Mouse (Mus musculus) intestine, postnatal 0 days (tissue): Measurements from ENCODE around the gene Olfr148. TPM values are rescaled to one million over a fixed set of nuclear protein-coding genes. Genes with fewer than 3 reads are reported as not detected.

Source experiments
- ATAC-seq: fragments of 200-750 bp; cut with Nextera tagmentation; 2 replicates; pipeline ENCODE4 v1.8.0; 2017; ENCODE audit warnings: mild to moderate bottlenecking, moderate TSS enrichment, moderate library complexity
- H3K27ac ChIP-seq: fragments of 300-500 bp; sonication (generic); 2 replicates; pipeline ENCODE4 v1.5.1; 2014; ENCODE audit warnings: mild to moderate bottlenecking, low read depth, low read length, moderate library complexity
- H3K27me3 ChIP-seq: fragments of 300-500 bp; sonication (generic); replicated peaks from 2 replicates; pipeline ENCODE4 v1.6.1; 2014; ENCODE audit warnings: low read length, mixed read lengths; ENCODE audit not compliant: control insufficient read depth, insufficient read depth
- H3K36me3 ChIP-seq: fragments of 300-500 bp; sonication (generic); 2 replicates; pipeline ENCODE4 v1.6.1; 2014; ENCODE audit warnings: mild to moderate bottlenecking, moderate library complexity; ENCODE audit not compliant: control insufficient read depth, insufficient read depth
- H3K4me1 ChIP-seq: fragments of 300-500 bp; sonication (generic); replicated peaks from 2 replicates; pipeline ENCODE4 v1.6.1; 2014; ENCODE audit warnings: antibody characterized with exemption, low read length, mixed read lengths; ENCODE audit not compliant: control insufficient read depth, insufficient read depth
- H3K4me2 ChIP-seq: fragments of 300-500 bp; sonication (generic); replicated peaks from 2 replicates; pipeline ENCODE4 v1.6.1; 2014; ENCODE audit warnings: low read depth, mild to moderate bottlenecking, moderate library complexity
- H3K4me3 ChIP-seq: fragments of 300-500 bp; sonication (generic); 2 replicates; pipeline ENCODE4 v1.5.1; 2014; ENCODE audit warnings: low read depth, low read length
- H3K9ac ChIP-seq: fragments of 300-500 bp; sonication (generic); 2 replicates; pipeline ENCODE4 v1.6.1; 2014; ENCODE audit warnings: mild to moderate bottlenecking, low read depth, low read length
- H3K9me3 ChIP-seq: fragments of 300-500 bp; sonication (generic); 2 replicates; pipeline ENCODE4 v1.6.1; 2016; ENCODE audit warnings: mixed run types; ENCODE audit not compliant: control insufficient read depth
- CTCF ChIP-seq: sonication (generic); IDR thresholded peaks from 2 replicates; pipeline ENCODE4 v1.5.1; 2016; ENCODE audit warnings: low read depth, mild to moderate bottlenecking, control low read depth, antibody characterized with exemption, moderate library complexity
- WGBS: fragments of 180-500 bp; shearing (Covaris S2); extraction: QIAGEN DNeasy Blood & Tissue Kit; methylation state at CpG from one replicate; pipeline ENCODE4 v1.1.7; 2014; 5-methylcytosine and 5-hydroxymethylcytosine counted together
- polyA plus RNA-seq: library from polyadenylated mRNA; unstranded; fragments of >200 nt; fragmentation: Nextera tagmentation; extraction: Ambion mirVana; gene quantifications from 2 replicates; pipeline ENCODE4 v1.2.1, GENCODE M21; 2015

Gene Olfr148
- polyA plus RNA-seq, 1 experiment from 2014 or later = not detected

- no peak for ATAC-seq
- 21% methylated on average over 4 of the region's 4 CpGs for WGBS
- Histone ChIP-seq H3K4me1 (no peaks in the 10 kb centered on the region), H3K36me3 (no peaks in the 10 kb centered on the region), H3K27me3 (no peaks in the 10 kb centered on the region), H3K27ac (no peak overlapping the region), H3K4me3 (no peak overlapping the region), H3K9ac (no peak overlapping the region), H3K4me2 (no peak overlapping the region), H3K9me3 (no peaks in the 10 kb centered on the region)
- TF ChIP-seq CTCF = no peak
These were observed 23.6 kb downstream of the Olfr148 start for GRCm38 (mm10) chr9:39633913-39634594.

DNA sequence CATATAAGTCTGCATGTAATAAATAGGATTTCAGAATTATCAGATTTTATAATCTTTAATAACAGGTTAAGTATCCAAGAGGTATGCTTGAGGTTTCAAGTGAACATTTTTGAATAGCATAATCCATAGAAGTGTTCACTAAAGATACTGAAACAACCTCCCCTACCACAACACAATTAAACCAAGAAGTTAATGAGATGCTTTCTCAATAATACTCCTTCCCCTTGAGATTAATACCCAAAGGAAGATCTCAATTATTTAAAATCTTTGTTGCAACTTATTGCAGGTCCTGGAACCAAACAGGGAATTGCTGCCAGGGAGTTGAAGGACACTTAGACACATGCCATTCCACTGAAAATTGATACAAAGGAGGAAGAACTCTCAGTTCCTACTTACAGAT lies 34.3 kb downstream of the Olfr148 start, which contains the start of gene Olfr961:
Olfr961 (plus strand) TSS at position 301 of the 400 bp plus-strand sequence.
- no peaks in the 10 kb centered on the region for H3K9me3 ChIP-seq
- H3K27ac ChIP-seq = no peak within 1 kb of the TSS
- H3K9ac ChIP-seq = no peak within 1 kb of the TSS
- no peak for ATAC-seq
- no peaks in the 10 kb centered on the region for H3K36me3 ChIP-seq
- no peak within 1 kb of the TSS for H3K4me2 ChIP-seq
- H3K4me1 ChIP-seq = no peaks in the 10 kb centered on the region
- H3K27me3 ChIP-seq = no peaks in the 10 kb centered on the region
- TF ChIP-seq CTCF = no peak
- H3K4me3 ChIP-seq = no peak within 1 kb of the TSS

GRCm38 (mm10) chr9:39647382-39647781 lies 36.9 kb downstream of the Olfr148 start:
- no peaks in the 10 kb centered on the region for H3K4me1 ChIP-seq
- H3K4me3 ChIP-seq = no peak overlapping the region
- 89% methylated on average over 4 of the region's 4 CpGs for WGBS
- no peak for ATAC-seq
- H3K27me3 ChIP-seq = no peaks in the 10 kb centered on the region
- no peaks in the 10 kb centered on the region for H3K9me3 ChIP-seq
- no peak for TF ChIP-seq CTCF
- no peak overlapping the region for H3K4me2 ChIP-seq
- no peaks in the 10 kb centered on the region for H3K36me3 ChIP-seq
- H3K9ac ChIP-seq = no peak overlapping the region
- no peak overlapping the region for H3K27ac ChIP-seq

GRCm38 (mm10) chr9:39654756-39655396 lies 44.4 kb downstream of the Olfr148 start:
- H3K4me1 ChIP-seq = no peaks in the 10 kb centered on the region
- no peak for ATAC-seq
- WGBS = 58% methylated on average over 6 of the region's 6 CpGs
- TF ChIP-seq CTCF = no peak
- no peaks in the 10 kb centered on the region for H3K27me3 ChIP-seq
- H3K4me2 ChIP-seq = no peak overlapping the region
- H3K4me3 ChIP-seq = no peak overlapping the region
- H3K9me3 ChIP-seq = no peaks in the 10 kb centered on the region
- H3K36me3 ChIP-seq = no peaks in the 10 kb centered on the region
- no peak overlapping the region for H3K27ac ChIP-seq
- no peak overlapping the region for H3K9ac ChIP-seq

Other genes starting within 250 kb of the Olfr148 start
- not detected in 2 replicates for gene Olfr951, start 223.2 kb upstream of the Olfr148 start, polyA plus RNA-seq
- gene Olfr952, start 183.5 kb upstream of the Olfr148 start, polyA plus RNA-seq = not detected in 2 replicates
- not detected in 2 replicates for gene Olfr954, start 154.0 kb upstream of the Olfr148 start, polyA plus RNA-seq
- not detected in 2 replicates for gene Olfr955, start 138.7 kb upstream of the Olfr148 start, polyA plus RNA-seq
- not detected in 2 replicates for gene Olfr44, start 116.7 kb upstream of the Olfr148 start, polyA plus RNA-seq
- not detected in 2 replicates for gene Olfr957, start 94.8 kb upstream of the Olfr148 start, polyA plus RNA-seq
- gene Olfr958, start 56.6 kb upstream of the Olfr148 start, polyA plus RNA-seq = not detected in 2 replicates
- not detected in 2 replicates for gene Olfr959, start 35.1 kb upstream of the Olfr148 start, polyA plus RNA-seq
- 7.5 and 9.8 TPM in 2 replicates for gene AW551984, start 6.3 kb upstream of the Olfr148 start, polyA plus RNA-seq
- not detected in 2 replicates for gene Olfr960, start 10.7 kb downstream of the Olfr148 start, polyA plus RNA-seq
- gene Olfr961, start 34.4 kb downstream of the Olfr148 start, polyA plus RNA-seq = not detected in 2 replicates
- gene Olfr963, start 56.5 kb downstream of the Olfr148 start, polyA plus RNA-seq = not detected in 2 replicates
- gene Olfr149, start 96.5 kb downstream of the Olfr148 start, polyA plus RNA-seq = not detected in 2 replicates
- not detected in 2 replicates for gene Olfr965, start 100.7 kb downstream of the Olfr148 start, polyA plus RNA-seq
- not detected in 2 replicates for gene Olfr150, start 120.3 kb downstream of the Olfr148 start, polyA plus RNA-seq
- not detected in 2 replicates for gene Olfr967, start 135.6 kb downstream of the Olfr148 start, polyA plus RNA-seq
- not detected in 2 replicates for gene Olfr968, start 172.6 kb downstream of the Olfr148 start, polyA plus RNA-seq
- not detected in 2 replicates for gene Olfr969, start 180.3 kb downstream of the Olfr148 start, polyA plus RNA-seq
- not detected in 2 replicates for gene Olfr970, start 198.2 kb downstream of the Olfr148 start, polyA plus RNA-seq
- not detected in 2 replicates for gene Olfr971, start 226.2 kb downstream of the Olfr148 start, polyA plus RNA-seq